Mouse (Mus musculus) liver, adult 2 months (tissue): Measurements from ENCODE around the gene Rundc3a.

Experiments used
- CTCF ChIP-seq: fragments of 200-500 bp; IDR thresholded peaks from 2 replicates; pipeline ENCODE4 v1.5.1; 2011; ENCODE audit warnings: low read depth, low read length, control low read depth
- POLR2A ChIP-seq: fragments of 200-500 bp; IDR thresholded peaks from 2 replicates; pipeline ENCODE4 v1.6.1; 2011; ENCODE audit warnings: low read length, control low read depth; ENCODE audit not compliant: insufficient read depth; ENCODE audit errors: extremely low read depth

GRCm38 (mm10) chr11:102381341-102382100 lies 11.7 kb upstream of the Rundc3a start:
- TF ChIP-seq CTCF (no peak), POLR2A (no peak)
